In the genomic region with DNA sequence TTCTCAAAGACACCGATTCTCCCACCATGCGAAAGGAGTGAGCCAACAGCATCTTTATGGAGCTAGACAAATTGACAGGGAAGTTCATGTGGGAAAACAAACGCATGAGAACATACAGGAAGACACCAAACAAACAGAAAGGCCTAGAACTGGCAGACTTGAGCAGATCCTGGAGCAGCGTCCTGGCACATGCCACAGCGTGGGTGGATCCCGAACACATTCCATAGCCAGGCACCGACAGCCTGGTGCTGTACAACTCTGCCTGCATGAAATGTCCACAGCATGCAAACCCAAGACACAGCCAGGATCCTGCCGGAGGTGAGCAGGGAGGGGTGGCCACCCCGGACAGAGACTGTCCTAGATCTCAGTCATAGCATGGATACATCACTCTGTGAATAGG, we compare ENCODE assay signal across 9 mouse cellular contexts.
DNase-seq lines count a peak whose midpoint lies in the region.
"Had no signal": no experiment of that assay in that cellular context is flagged by ENCODE, and none has a peak within 500 bp of the region (broad histone marks: within the 10 kb centered on the region; RNA-seq: fewer than 3 reads in every experiment).

No protein-coding gene starts in this region.

- DNase-seq in left cerebral cortex, adult 11 months (ENCODE audit: low spot score): peak; percentile 36
- DNase-seq in left cerebral cortex, postnatal 4 days: no peak
- DNase-seq in cerebellum, adult 9-10 months: peak; percentile 72
- peak; percentile 66 to 87 for DNase-seq in layer of hippocampus, adult 18-20 months (ENCODE audit: low spot score in 2 of 2)
- peak; percentile 65 to 79 for DNase-seq in right cerebral cortex, postnatal 10 days (ENCODE audit: low spot score in 2 of 2)
- no peak for DNase-seq in embryo, embryonic 11 days
- no peak for DNase-seq in kidney, adult 9 months
- DNase-seq: kidney, postnatal 4 days; lung, postnatal 14 days had no signal

- intact Hi-C loops in left cerebral cortex, postnatal 4 days (cut with DNase I): no loop called here

Comparison
In these comparisons a context has a peak if more than half of its experiments do, and no peak if none do; other contexts are left out.
1. DNase-seq: peak in left cerebral cortex, adult 11 months (single experiment), cerebellum, adult 9-10 months (single experiment), layer of hippocampus, adult 18-20 months (2 of 2) and right cerebral cortex, postnatal 10 days (2 of 2); none in left cerebral cortex, postnatal 4 days (single experiment), embryo, embryonic 11 days (single experiment) and kidney, adult 9 months (single experiment).